Mouse (Mus musculus): ENCODE results near the gene Psph.
"Not testable (repeated sequence)": the region's sequence is repeated elsewhere in the genome, so short reads cannot be mapped to it uniquely, and the experiment has no call there.

Psph gene

DNA sequence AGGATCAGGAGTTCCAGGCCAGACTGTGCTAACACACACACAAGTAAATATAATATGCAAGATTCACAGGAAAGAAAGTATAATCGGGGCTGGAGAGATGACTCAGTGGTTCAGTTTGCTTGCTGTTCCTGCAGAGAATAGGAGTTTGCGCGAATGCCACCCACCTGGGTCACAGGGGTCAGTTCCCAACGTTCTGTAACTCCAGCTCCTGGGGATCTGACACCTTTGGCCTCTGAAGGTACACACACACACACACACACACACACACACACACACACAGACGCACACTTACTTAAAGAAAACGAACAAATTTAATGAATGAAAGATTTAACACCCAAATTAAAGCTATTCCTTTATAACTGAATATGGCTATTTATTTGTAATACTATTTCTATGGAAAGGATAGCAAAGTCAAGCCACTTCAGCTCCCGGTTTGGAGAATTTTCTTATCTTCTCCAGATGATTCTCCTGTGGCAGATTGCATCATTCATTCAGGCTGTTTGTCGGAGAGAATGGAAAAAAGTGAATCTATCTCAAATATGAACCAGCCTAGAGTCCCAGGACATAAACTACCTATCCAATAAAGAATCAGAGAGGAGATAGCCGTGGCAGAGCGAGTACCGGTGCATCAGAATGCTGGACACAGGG, 8.8 kb downstream of the Psph start:
- no peaks in the 10 kb centered on the region for H3K9me3 ChIP-seq (ENCODE audit: low read length)
- H3K36me3 ChIP-seq (ENCODE audit: insufficient read depth, low read length), result peaks cover 20% of the 10 kb centered on the region
- H3K4me3 ChIP-seq (replicated peaks; ENCODE audit: low read length), result peak overlapping the region; percentile 88
- peaks cover 26% of the 10 kb centered on the region for H3K4me1 ChIP-seq (replicated peaks; ENCODE audit: low read depth, low read length)
- no peak for TF ChIP-seq POU5F1 (IDR thresholded peaks at IDR 0.05; ENCODE audit: borderline replicate concordance, low read length)
- no peak for TF ChIP-seq NANOG (IDR thresholded peaks at IDR 0.05; ENCODE audit: borderline replicate concordance, low read length)
- no peaks in the 10 kb centered on the region for H3K27me3 ChIP-seq (ENCODE audit: insufficient read depth, low read length)

DNA sequence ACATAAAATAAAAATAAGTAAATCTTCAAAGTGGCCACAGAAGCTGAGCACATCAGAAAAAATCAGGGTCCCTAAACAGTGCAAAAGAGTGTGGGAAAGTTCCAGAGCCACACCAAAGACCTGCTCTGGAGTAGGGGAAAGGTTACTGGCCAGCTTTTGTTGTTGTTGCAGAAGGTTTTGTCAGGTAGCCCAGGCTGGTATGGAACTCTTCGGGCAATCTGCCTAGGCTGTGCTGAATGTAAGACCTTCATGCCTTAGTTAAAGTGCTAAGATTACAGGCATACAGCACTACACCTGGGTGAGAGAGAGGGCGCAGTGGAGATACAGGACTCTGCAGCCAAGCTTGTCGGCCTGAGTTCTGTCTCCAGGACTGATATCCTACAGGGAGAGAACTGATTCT, 12.6 kb downstream of the Psph start:
- H3K4me1 ChIP-seq (replicated peaks; ENCODE audit: low read depth, low read length), result peaks cover 37% of the 10 kb centered on the region
- TF ChIP-seq CTCF (conservative IDR thresholded peaks at IDR 0.05; ENCODE audit: low read length) (no peak), POU5F1 (IDR thresholded peaks at IDR 0.05; ENCODE audit: borderline replicate concordance, low read length) (no peak), NANOG (IDR thresholded peaks at IDR 0.05; ENCODE audit: borderline replicate concordance, low read length) (no peak)

DNA sequence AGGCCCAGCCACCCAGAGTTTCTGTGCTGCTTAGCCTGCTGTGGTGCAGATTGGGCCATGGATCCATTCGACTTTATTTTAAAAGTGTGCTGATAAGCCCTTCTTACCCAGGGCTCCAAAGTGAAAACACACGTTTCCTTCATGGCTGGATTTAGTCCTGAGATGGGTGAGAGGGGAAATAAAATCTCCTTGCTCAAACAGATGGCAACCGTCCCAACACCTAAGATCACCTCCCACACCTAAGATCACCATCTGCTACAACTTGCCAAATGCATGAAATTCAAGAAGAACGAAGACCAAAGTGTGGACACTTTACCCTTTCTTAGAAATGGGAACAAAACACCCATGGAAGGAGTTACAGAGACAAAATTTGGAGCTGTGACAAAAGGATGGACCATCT, 13.9 kb downstream of the Psph start:
- peaks cover 35% of the 10 kb centered on the region for H3K4me1 ChIP-seq (replicated peaks; ENCODE audit: low read depth, low read length)
- peaks cover 51% of the 10 kb centered on the region for H3K36me3 ChIP-seq (ENCODE audit: insufficient read depth, low read length)
- not testable (repeated sequence) for H3K9me3 ChIP-seq (ENCODE audit: low read length); H3K4me3 ChIP-seq (replicated peaks; ENCODE audit: low read length); H3K27me3 ChIP-seq (ENCODE audit: insufficient read depth, low read length)

More for the DNA sequence above, 12.6 kb downstream of the Psph start:
- Histone ChIP-seq H3K27me3 (ENCODE audit: insufficient read depth, low read length) (no peaks in the 10 kb centered on the region), H3K9me3 (ENCODE audit: low read length) (no peaks in the 10 kb centered on the region), H3K36me3 (ENCODE audit: insufficient read depth, low read length) (peaks cover 40% of the 10 kb centered on the region), H3K4me3 (replicated peaks; ENCODE audit: low read length) (no peak overlapping the region)

DNA sequence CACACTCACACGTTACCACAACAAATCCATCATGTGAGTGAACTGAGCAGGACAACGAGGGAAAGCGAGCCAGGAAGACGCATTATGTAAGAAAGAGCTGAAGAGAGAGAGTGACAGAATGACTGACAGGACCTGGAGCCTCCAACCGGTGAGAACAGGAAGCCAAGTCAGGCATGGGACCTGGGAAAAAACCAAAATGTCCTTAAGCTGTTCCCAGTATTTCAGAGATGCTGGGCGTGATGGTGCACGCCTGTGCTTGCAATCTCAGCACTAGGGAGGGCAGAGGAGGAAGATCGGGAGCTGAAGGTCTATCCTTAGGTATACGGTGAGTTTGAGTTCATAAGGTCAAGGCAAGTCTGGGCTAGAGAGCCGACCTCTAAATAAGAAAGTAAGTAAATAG, 14.8 kb downstream of the Psph start:
- peaks cover 60% of the 10 kb centered on the region for H3K36me3 ChIP-seq (ENCODE audit: insufficient read depth, low read length)

DNA sequence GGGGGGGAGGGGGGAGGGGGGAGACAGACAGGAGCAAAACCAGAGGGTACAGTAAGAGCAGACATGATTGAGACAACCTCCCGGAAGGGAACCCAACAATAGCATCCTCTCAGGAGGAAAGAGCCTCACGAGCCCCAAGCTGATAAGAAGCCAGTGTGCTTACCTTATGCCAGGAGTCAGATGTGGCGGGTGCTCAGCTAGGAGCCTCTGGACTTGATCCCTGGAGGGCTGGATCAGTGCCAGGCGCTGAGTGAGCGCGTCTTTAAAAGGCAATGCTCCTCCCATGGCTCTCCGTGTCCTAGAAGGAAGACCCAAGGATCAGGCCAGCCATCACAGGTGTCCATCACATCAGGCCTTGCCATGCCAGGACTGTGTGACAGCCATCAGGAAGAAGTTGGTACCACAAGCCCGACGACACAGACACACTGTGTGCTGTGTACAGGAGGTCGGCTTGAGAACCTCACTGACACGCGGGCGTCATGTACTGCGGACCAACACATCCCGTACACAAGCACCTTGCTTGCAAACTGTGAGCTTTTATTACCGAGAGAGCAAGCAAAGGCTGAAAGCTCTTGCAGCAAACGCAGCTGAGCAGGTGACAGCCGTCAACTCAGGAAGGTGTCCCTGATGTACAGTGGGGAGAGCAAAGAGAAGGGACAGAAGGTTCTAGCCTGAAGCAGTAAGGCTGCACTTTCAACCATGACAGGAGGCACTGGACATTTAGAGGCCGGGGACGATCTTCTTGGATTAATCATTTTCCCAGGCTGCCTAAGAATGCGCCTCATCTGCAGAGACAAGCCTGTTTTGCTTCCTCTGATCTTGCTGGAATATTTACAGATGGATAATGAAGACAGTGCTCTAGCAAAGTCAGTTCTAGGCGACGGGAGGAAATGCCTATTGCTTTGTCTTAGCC, 16.6 kb downstream of the Psph start:
- Histone ChIP-seq H3K4me1 (replicated peaks; ENCODE audit: low read depth, low read length) (peaks cover 37% of the 10 kb centered on the region), H3K9me3 (ENCODE audit: low read length) (no peaks in the 10 kb centered on the region), H3K36me3 (ENCODE audit: insufficient read depth, low read length) (peaks cover 57% of the 10 kb centered on the region), H3K27me3 (ENCODE audit: insufficient read depth, low read length) (no peaks in the 10 kb centered on the region), H3K4me3 (replicated peaks; ENCODE audit: low read length) (no peak overlapping the region)
- TF ChIP-seq POU5F1 (IDR thresholded peaks at IDR 0.05; ENCODE audit: borderline replicate concordance, low read length), result no peak
- no peak for TF ChIP-seq CTCF (conservative IDR thresholded peaks at IDR 0.05; ENCODE audit: low read length)
- TF ChIP-seq NANOG (IDR thresholded peaks at IDR 0.05; ENCODE audit: borderline replicate concordance, low read length), result no peak

More for the DNA sequence above, 14.8 kb downstream of the Psph start:
- Histone ChIP-seq H3K4me3 (replicated peaks; ENCODE audit: low read length) (no peak overlapping the region), H3K9me3 (ENCODE audit: low read length) (no peaks in the 10 kb centered on the region), H3K4me1 (replicated peaks; ENCODE audit: low read depth, low read length) (peaks cover 30% of the 10 kb centered on the region), H3K27me3 (ENCODE audit: insufficient read depth, low read length) (no peaks in the 10 kb centered on the region)
- TF ChIP-seq NANOG (IDR thresholded peaks at IDR 0.05; ENCODE audit: borderline replicate concordance, low read length) (no peak), POU5F1 (IDR thresholded peaks at IDR 0.05; ENCODE audit: borderline replicate concordance, low read length) (no peak), CTCF (conservative IDR thresholded peaks at IDR 0.05; ENCODE audit: low read length) (no peak)

DNA sequence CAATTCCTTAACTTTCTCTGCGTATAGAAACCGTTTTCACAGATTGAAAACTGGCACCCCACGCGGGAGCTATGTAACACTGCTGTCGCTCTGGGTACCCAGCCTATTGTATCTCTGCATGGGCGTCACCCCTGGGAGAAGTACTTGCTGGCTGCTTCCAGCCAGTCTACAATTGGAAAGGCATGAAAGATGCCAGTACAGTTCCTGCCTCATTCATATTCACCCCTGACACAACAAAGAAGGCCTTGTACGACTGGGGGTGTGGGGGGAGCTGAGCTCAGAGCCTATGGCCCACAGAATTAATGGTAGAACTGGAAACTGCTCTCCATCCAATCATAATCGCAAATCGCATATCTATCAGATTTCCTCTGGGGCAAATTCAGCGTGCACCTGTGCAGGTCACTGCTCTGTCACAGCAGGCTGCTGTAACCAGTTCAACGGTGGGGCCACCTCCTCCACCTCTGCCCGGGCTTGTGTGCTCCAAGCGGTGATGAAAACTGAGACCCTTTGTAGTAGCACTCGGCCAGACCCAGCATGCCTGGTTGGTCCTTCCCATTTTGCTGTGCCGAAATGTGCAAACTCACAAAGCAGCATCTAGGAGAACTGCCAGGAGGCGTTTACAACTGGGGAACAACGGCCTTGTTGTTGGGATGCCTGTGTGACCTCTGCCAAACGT, 25.2 kb downstream of the Psph start:
- no peaks in the 10 kb centered on the region for H3K27me3 ChIP-seq (ENCODE audit: insufficient read depth, low read length)
- TF ChIP-seq CTCF (conservative IDR thresholded peaks at IDR 0.05; ENCODE audit: low read length), result no peak
- TF ChIP-seq POU5F1 (IDR thresholded peaks at IDR 0.05; ENCODE audit: borderline replicate concordance, low read length), result no peak
- TF ChIP-seq NANOG (IDR thresholded peaks at IDR 0.05; ENCODE audit: borderline replicate concordance, low read length), result no peak
- no peaks in the 10 kb centered on the region for H3K9me3 ChIP-seq (ENCODE audit: low read length)
- peak overlapping the region; percentile 63 for H3K4me3 ChIP-seq (replicated peaks; ENCODE audit: low read length)
- H3K4me1 ChIP-seq (replicated peaks; ENCODE audit: low read depth, low read length), result peaks cover 64% of the 10 kb centered on the region
- peaks cover 29% of the 10 kb centered on the region for H3K36me3 ChIP-seq (ENCODE audit: insufficient read depth, low read length)

DNA sequence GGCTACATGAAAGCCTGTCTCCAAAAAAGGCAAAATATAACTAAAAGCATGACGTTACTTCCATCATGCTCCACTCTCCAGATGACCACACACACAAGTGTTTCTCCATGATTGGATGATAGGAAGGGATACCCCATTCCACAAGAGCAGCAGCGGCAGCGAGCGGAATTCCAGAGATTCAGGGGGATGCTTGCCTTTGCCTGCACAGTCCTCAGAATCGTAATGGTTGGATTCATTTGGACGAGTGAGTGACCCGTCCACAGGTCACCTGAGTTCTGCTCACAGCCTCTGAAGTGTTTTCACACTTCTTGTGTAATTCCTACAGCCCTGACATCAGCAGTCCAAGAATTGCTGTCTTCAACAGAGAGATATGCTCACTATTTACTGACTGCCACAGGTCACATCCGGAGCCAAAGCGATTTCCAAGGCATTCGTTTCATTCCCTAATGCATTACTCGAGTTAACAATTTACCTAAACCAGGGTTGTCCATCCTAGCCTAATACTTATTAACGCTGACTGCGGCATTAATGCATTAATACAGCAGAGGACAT, 27.2 kb downstream of the Psph start:
- Histone ChIP-seq H3K27me3 (ENCODE audit: insufficient read depth, low read length) (no peaks in the 10 kb centered on the region), H3K36me3 (ENCODE audit: insufficient read depth, low read length) (peaks cover 29% of the 10 kb centered on the region), H3K4me1 (replicated peaks; ENCODE audit: low read depth, low read length) (peaks cover 66% of the 10 kb centered on the region), H3K9me3 (ENCODE audit: low read length) (no peaks in the 10 kb centered on the region), H3K4me3 (replicated peaks; ENCODE audit: low read length) (no peak overlapping the region)
- no peak for TF ChIP-seq POU5F1 (IDR thresholded peaks at IDR 0.05; ENCODE audit: borderline replicate concordance, low read length)
- TF ChIP-seq NANOG (IDR thresholded peaks at IDR 0.05; ENCODE audit: borderline replicate concordance, low read length), result no peak
- no peak for TF ChIP-seq CTCF (conservative IDR thresholded peaks at IDR 0.05; ENCODE audit: low read length)

DNA sequence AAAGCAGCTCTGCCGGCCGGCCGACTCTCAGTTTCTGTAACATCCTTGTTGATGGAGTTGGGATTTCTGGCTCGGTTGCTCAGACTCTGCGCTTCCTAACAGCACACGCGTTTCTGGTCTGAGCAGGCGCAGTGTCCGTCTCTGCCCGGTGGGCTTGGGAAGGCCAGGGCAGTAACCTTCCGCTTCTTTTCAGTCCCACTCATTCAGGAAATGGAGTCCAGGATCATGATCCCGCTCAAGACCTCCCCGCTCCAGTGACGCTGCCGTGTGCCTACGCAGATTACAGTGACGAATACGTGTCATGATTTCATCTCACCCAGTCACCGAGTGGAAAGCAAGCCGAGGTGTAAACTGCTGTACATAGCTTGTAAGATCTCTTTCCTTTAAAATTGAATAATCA, 30.4 kb downstream of the Psph start:
- Histone ChIP-seq H3K27me3 (ENCODE audit: insufficient read depth, low read length) (no peaks in the 10 kb centered on the region), H3K4me1 (replicated peaks; ENCODE audit: low read depth, low read length) (peaks cover 56% of the 10 kb centered on the region), H3K4me3 (replicated peaks; ENCODE audit: low read length) (peak overlapping the region; percentile 32), H3K36me3 (ENCODE audit: insufficient read depth, low read length) (peaks cover 49% of the 10 kb centered on the region), H3K9me3 (ENCODE audit: low read length) (no peaks in the 10 kb centered on the region)
- no peak for TF ChIP-seq POU5F1 (IDR thresholded peaks at IDR 0.05; ENCODE audit: borderline replicate concordance, low read length)
- TF ChIP-seq CTCF (conservative IDR thresholded peaks at IDR 0.05; ENCODE audit: low read length), result no peak
- TF ChIP-seq NANOG (IDR thresholded peaks at IDR 0.05; ENCODE audit: borderline replicate concordance, low read length), result no peak

Measured in E14TG2a.4 (cell line).